Mouse (Mus musculus) MEL-GATA-1-ER (cell line): ENCODE measurements around the gene Atp2b2.
A peak's percentile ranks its signal among the peaks of the same experiment; 100 is the strongest.
"Not testable (repeated sequence)": the region's sequence is repeated elsewhere in the genome, so short reads cannot be mapped to it uniquely, and the experiment has no call there.

Experiments
- DNase-seq: peaks from one replicate; pipeline ENCODE4 v3.0.0-alpha.2; 2012; ENCODE audit warnings: low read depth; ENCODE audit errors: extremely low read depth

Atp2b2 gene

DNA sequence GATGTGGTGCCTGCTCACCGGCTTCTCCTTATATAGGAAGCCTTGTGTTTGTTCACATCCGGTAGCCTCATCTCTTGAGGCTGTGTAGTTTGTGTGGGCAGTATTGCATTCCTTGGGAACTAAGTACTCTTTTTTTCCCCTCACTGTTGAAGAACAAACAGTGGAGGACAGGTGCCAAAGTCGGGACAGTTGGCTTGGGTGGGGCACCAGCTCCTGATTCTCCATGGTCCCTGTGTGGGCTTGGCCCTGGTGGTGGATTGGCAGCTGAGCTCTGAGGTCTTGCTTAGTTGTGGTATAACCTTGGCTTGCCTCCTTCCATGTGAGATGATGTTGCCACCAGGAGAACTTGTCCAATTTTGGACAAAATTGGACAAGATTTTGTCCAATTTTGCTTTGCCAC is 322.5 kb downstream of the Atp2b2 start, which contains the start of gene Ghrl:
Ghrl (minus strand) TSS at position 3 of the 400 bp plus-strand sequence.
- DNase-seq, result no peak

DNA sequence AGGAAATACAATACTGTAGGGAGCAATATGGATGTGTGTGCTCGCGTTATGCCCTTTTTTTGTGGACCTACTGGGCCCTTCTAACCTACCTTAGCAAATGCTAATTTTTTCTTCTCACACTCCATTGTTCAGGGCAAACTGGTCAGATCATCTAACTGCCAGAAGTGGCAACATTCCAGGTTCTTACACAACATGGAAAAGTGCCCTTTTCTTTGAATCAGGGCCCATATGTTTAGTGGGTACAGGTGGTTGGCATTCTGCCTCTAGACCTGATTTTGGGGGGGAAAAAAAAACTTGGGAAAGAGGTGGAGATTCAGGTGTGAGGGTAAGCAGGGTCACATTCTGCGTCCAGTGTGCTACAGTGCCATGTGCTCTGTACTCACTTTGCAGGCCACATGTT is 324.9 kb downstream of the Atp2b2 start:
- DNase-seq, result no peak

- no peak for DNase-seq
Measured at GRCm38 (mm10) chr6:113714797-113715196, 327.6 kb downstream of the Atp2b2 start.

DNA sequence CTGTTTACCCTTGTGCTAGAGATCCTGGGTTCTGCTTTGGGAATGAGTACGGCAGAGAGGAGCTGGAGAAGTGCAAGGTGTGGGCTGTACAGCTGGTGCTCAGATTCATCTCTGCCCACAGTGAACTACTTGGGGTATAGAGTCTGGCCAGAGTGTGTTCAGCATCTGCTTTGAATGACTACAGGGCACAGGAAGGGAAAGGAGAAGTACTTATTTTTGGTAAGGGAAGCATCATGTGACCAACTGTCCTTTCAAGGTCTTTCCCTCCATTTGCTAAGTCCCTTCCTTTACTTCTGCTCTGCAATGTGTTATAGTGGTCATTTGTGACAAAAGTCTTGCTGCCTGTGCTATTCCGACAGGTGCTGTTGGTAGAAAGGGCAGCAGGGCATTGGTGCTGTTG is 328.1 kb downstream of the Atp2b2 start:
- no peak for DNase-seq

- DNase-seq, result not testable (repeated sequence)
Measured at GRCm38 (mm10) chr6:113713389-113713788, 329.0 kb downstream of the Atp2b2 start.

DNA sequence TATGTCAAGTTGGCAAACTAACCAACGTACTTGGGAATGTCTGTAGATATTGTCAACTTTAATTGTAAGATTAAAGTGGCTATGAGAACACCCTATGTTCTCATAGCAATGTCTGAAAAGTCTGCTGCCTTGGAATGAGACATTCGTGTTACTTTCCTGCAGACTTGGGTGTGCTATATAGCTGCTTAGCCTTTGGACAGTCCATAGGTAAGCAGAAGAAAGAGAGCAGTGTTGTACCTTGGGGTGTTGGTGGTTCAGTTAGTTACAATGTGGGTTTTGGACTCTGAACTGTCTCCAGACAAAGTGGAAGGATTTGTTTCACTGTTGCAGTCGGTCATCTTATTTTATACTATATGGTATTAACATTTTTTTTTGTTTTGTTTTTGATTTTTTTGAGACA is 329.7 kb downstream of the Atp2b2 start:
- DNase-seq, result no peak

DNA sequence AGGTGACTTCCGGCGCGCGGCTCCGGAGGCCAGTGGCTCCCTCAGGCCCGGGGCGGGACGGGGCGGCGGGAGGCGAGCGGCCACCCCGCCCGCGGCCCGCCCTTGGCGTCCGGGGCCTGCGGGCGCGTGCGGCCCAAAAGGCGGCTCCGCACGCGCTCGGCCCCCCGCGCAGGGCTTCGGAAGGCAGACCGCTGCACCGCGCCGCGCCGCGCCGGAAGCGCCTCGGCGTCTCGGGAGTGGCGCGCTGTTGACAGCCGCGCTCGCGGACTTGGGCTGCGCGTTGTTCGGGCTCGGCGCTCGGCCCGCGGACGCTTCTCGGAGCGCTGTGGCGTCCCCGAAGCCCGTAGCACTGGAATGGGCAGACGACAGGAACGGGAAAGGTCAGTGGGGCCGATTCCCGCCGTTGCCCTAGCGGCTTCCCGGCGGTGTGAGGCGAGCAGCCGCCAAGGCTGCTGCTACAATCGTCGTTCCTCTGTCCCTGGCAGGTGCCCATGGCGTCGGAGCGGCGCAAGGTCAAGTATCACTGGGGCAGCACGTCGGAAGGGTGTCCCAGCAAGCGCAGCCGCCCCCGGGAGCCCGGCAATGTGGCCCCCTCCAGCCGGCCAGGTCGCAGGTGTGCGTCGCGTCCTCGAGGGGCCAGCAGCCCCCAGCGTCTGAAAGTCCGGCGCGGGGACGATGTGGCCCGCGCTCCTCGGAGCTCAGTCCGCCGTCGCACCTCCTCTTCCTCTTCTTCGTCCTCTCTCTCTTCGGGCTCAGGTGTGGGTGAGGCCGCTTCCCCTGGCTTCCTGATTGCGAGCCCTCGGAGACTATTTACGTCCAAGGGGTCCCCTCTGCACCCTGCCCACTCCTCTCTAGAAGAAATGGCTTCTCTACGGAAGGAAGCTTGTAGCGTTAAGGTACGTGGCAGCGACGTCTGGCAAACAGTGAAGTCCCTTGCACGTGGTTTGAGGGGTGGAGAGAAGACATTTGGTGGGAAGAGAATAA is 344.9 kb downstream of the Atp2b2 start:
- DNase-seq, result no peak

GRCm38 (mm10) chr6:113696582-113697221 is 345.7 kb downstream of the Atp2b2 start, which contains the start of gene Tatdn2:
TSS of gene Tatdn2 (plus strand) at chr6:113697050.
- peak; percentile 95 for DNase-seq

- DNase-seq, result no peak
Measured at GRCm38 (mm10) chr6:113695766-113696355, 346.6 kb downstream of the Atp2b2 start.

DNA sequence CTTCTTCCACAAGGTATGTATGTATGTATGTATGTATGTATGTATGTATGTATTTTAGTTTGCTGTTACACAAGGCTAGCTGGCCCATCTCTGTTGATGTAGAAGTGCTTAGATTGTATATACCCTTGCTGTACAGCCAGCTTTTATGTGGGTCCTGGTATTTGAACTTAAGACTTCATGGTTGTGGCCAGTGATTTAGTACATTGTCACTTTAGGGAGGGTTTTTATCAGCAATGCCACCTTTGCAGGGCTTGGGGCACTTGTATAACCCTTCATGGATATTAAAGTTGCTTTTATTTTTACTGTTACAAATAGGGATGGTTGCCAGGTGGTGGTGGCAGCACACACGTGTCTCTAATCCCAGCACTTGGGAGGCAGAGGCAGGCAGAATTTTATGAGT is 347.2 kb downstream of the Atp2b2 start:
- no peak for DNase-seq
